Mouse (Mus musculus) thymus, adult 2 months (tissue): Measurements from ENCODE around the gene Cachd1. TPM values are rescaled to one million over a fixed set of nuclear protein-coding genes. Genes with fewer than 3 reads are reported as not detected.

Experiments
- DNase-seq: peaks from one replicate; pipeline ENCODE4 v3.0.0; 2021
- H3K27ac ChIP-seq: fragments of 200-500 bp; 2 replicates; pipeline ENCODE4 v1.5.1; 2012; ENCODE audit warnings: low read length, control low read depth; ENCODE audit not compliant: control insufficient read depth, insufficient read depth
- H3K27me3 ChIP-seq: fragments of 200-500 bp; 2 replicates; pipeline ENCODE4 v1.6.1; 2012; ENCODE audit warnings: mild to moderate bottlenecking, low read length, moderate library complexity, mixed read lengths; ENCODE audit not compliant: control insufficient read depth, insufficient read depth
- H3K36me3 ChIP-seq: fragments of 200-500 bp; 2 replicates; pipeline ENCODE4 v1.6.1; 2012; ENCODE audit warnings: mild to moderate bottlenecking, low read length, moderate library complexity; ENCODE audit not compliant: control insufficient read depth, insufficient read depth
- H3K4me1 ChIP-seq: fragments of 200-500 bp; replicated peaks from 2 replicates; pipeline ENCODE4 v1.6.1; 2012; ENCODE audit warnings: low read length; ENCODE audit not compliant: control insufficient read depth, insufficient read depth
- H3K4me3 ChIP-seq: fragments of 200-500 bp; 2 replicates; pipeline ENCODE4 v1.5.1; 2012; ENCODE audit warnings: mild to moderate bottlenecking, low read length, control low read depth, moderate library complexity; ENCODE audit not compliant: control insufficient read depth, insufficient read depth
- CTCF ChIP-seq: fragments of 200-500 bp; IDR thresholded peaks from 2 replicates; pipeline ENCODE4 v1.5.1; 2012; ENCODE audit warnings: mild to moderate bottlenecking, control low read depth, low read length, moderate library complexity, borderline replicate concordance; ENCODE audit not compliant: control insufficient read depth, poor library complexity, insufficient read depth; ENCODE audit errors: extremely low read depth
- POLR2A ChIP-seq: fragments of 200-500 bp; IDR thresholded peaks from 2 replicates; pipeline ENCODE4 v1.6.1; 2012; ENCODE audit warnings: mild to moderate bottlenecking, low read length, control low read depth, moderate library complexity; ENCODE audit not compliant: control insufficient read depth, poor library complexity, insufficient read depth; ENCODE audit errors: extremely low read depth
- WGBS: fragments of 180-500 bp; shearing (Covaris S2); methylation state at CpG from one replicate; pipeline ENCODE4 v1.1.7; 2018; 5-methylcytosine and 5-hydroxymethylcytosine counted together
- polyA plus RNA-seq: library from polyadenylated mRNA; depleted of rRNA; stranded (reverse); fragments of >200 nt; gene quantifications from 2 replicates; pipeline ENCODE4 v1.2.3, GENCODE M21; 2012

The Cachd1 gene
- polyA plus RNA-seq, 1 experiment = 15.9 TPM

- Histone ChIP-seq H3K36me3 (no peaks in the 10 kb centered on the region), H3K4me1 (no peaks in the 10 kb centered on the region), H3K27ac (no peak overlapping the region), H3K27me3 (no peaks in the 10 kb centered on the region), H3K4me3 (no peak overlapping the region)
- 25% methylated on average over 17 of the region's 17 CpGs for WGBS
- TF ChIP-seq CTCF = no peak
- TF ChIP-seq POLR2A = no peak
- DNase-seq = no peak
Measured at GRCm38 (mm10) chr4:100948494-100949425, 172.3 kb downstream of the Cachd1 start.

GRCm38 (mm10) chr4:100950316-100950715 lies 173.8 kb downstream of the Cachd1 start:
- no peaks in the 10 kb centered on the region for H3K4me1 ChIP-seq

GRCm38 (mm10) chr4:100951876-100952275 lies 175.4 kb downstream of the Cachd1 start:
- WGBS = 93% methylated on average over 8 of the region's 8 CpGs
- TF ChIP-seq POLR2A (no peak), CTCF (no peak)

More at GRCm38 (mm10) chr4:100950316-100950715, 173.8 kb downstream of the Cachd1 start:
- Histone ChIP-seq H3K27me3 (no peaks in the 10 kb centered on the region), H3K4me3 (no peak overlapping the region), H3K27ac (no peak overlapping the region), H3K36me3 (no peaks in the 10 kb centered on the region)
- TF ChIP-seq CTCF (no peak), POLR2A (no peak)
- no peak for DNase-seq
- WGBS = 92% methylated on average over 5 of the region's 5 CpGs

GRCm38 (mm10) chr4:100963341-100963740 lies 186.9 kb downstream of the Cachd1 start:
- no peak overlapping the region for H3K27ac ChIP-seq
- no peak for DNase-seq
- no peaks in the 10 kb centered on the region for H3K27me3 ChIP-seq
- H3K36me3 ChIP-seq = no peaks in the 10 kb centered on the region
- 91% methylated on average over 1 of the region's 1 CpGs for WGBS
- no peaks in the 10 kb centered on the region for H3K4me1 ChIP-seq
- H3K4me3 ChIP-seq = no peak overlapping the region
- no peak for TF ChIP-seq CTCF

More at GRCm38 (mm10) chr4:100951876-100952275, 175.4 kb downstream of the Cachd1 start:
- no peak for DNase-seq
- H3K4me1 ChIP-seq = no peaks in the 10 kb centered on the region
- H3K27ac ChIP-seq = no peak overlapping the region
- H3K4me3 ChIP-seq = no peak overlapping the region
- H3K36me3 ChIP-seq = no peaks in the 10 kb centered on the region
- no peaks in the 10 kb centered on the region for H3K27me3 ChIP-seq

- Histone ChIP-seq H3K4me1 (no peaks in the 10 kb centered on the region), H3K27ac (no peak overlapping the region), H3K4me3 (no peak overlapping the region), H3K36me3 (no peaks in the 10 kb centered on the region), H3K27me3 (no peaks in the 10 kb centered on the region)
- 94% methylated on average over 8 of the region's 8 CpGs for WGBS
- no peak for DNase-seq
- no peak for TF ChIP-seq POLR2A
Measured at GRCm38 (mm10) chr4:100963796-100964195, 187.3 kb downstream of the Cachd1 start.

- whole genome bisulfite sequencing = 94% methylated on average over 19 of the region's 19 CpGs
- no peaks in the 10 kb centered on the region for H3K4me1 ChIP-seq
- DNase-seq = no peak
- no peak overlapping the region for H3K4me3 ChIP-seq
- H3K27me3 ChIP-seq = no peaks in the 10 kb centered on the region
- no peaks in the 10 kb centered on the region for H3K36me3 ChIP-seq
- no peak overlapping the region for H3K27ac ChIP-seq
- TF ChIP-seq CTCF (no peak), POLR2A (no peak)
Measured at GRCm38 (mm10) chr4:100967703-100968392, 191.4 kb downstream of the Cachd1 start.
